Mouse (Mus musculus) liver, embryonic 14.5 days (tissue): ENCODE results near the gene Ptpa.

Source experiments
- CTCF ChIP-seq: IDR thresholded peaks from 2 replicates; pipeline ENCODE4 v1.5.1; 2016; ENCODE audit warnings: antibody characterized with exemption, low read depth, control low read depth
- EP300 ChIP-seq: IDR thresholded peaks from 2 replicates; pipeline ENCODE4 v1.6.1; 2016; ENCODE audit warnings: antibody characterized with exemption, low read depth

- TF ChIP-seq CTCF, result no peak
- no peak for TF ChIP-seq EP300
Observed at GRCm38 (mm10) chr2:30395757-30396156, 20.1 kb upstream of the Ptpa start.
